Mouse (Mus musculus) CH12.LX (cell line): ENCODE data around the gene Hist1h4c. TPM values are rescaled to one million over a fixed set of nuclear protein-coding genes. Genes with fewer than 3 reads are reported as not detected.
"Not testable (repeated sequence)": the region's sequence is repeated elsewhere in the genome, so short reads cannot be mapped to it uniquely, and the experiment has no call there.

Experiments used
- DNase-seq: peaks from one replicate; pipeline ENCODE4 v3.0.0-alpha.2; 2013; ENCODE audit errors: extremely low read depth
- H3K27ac ChIP-seq: 2 replicates; pipeline ENCODE4 v1.5.1; 2012; ENCODE audit warnings: low read depth, mild to moderate bottlenecking, control low read depth, moderate library complexity; ENCODE audit not compliant: insufficient read depth
- H3K27me3 ChIP-seq: replicated peaks from 2 replicates; pipeline ENCODE3; 2012; ENCODE audit warnings: inconsistent platforms
- H3K36me3 ChIP-seq, 2 experiments: replicated peaks in 1 of 2; 2 replicates each; pipeline versions ENCODE3 to v1.6.1; 2012; ENCODE audit warnings: inconsistent platforms in 1 of 2, low read length in 1 of 2, mild to moderate bottlenecking in 1 of 2, mixed read lengths in 1 of 2, moderate library complexity in 1 of 2; ENCODE audit not compliant: control insufficient read depth in 1 of 2, insufficient read depth in 1 of 2
- H3K4me1 ChIP-seq, 2 experiments: 2 replicates each; pipeline ENCODE4 v1.6.1; 2012; ENCODE audit warnings: inconsistent platforms in 1 of 2, moderate library complexity in 1 of 2; ENCODE audit not compliant: insufficient read depth in 2 of 2, control insufficient read depth in 1 of 2
- H3K4me2 ChIP-seq: 2 replicates; pipeline ENCODE4 v1.6.1; 2012; ENCODE audit warnings: low read depth, mild to moderate bottlenecking, control low read depth; ENCODE audit not compliant: poor library complexity, insufficient read depth, severe bottlenecking
- H3K4me3 ChIP-seq, 3 experiments: fragments of 150-350 bp in 1 of 3; sonication (generic) in 1 of 3; replicated peaks in 1 of 3; 2 replicates each; pipeline versions ENCODE3 to v1.5.1; 2011 to 2012; ENCODE audit warnings: low read depth in 2 of 3, low read length in 2 of 3, mild to moderate bottlenecking in 2 of 3, moderate library complexity in 2 of 3, control low read depth in 1 of 3, improper control_type of control experiment in 1 of 3, inconsistent platforms in 1 of 3, mixed read lengths in 1 of 3; ENCODE audit not compliant: poor library complexity in 1 of 3
- H3K79me2 ChIP-seq: replicated peaks from 2 replicates; pipeline ENCODE4 v1.6.1; 2012; ENCODE audit warnings: mild to moderate bottlenecking, moderate library complexity; ENCODE audit not compliant: control insufficient read depth, poor library complexity, insufficient read depth, severe bottlenecking; ENCODE audit errors: extremely low read depth
- H3K9ac ChIP-seq: 2 replicates; pipeline ENCODE4 v1.6.1; 2012; ENCODE audit warnings: low read depth, mild to moderate bottlenecking, control low read depth, moderate library complexity; ENCODE audit not compliant: insufficient read depth
- H3K9me3 ChIP-seq: replicated peaks from 2 replicates; pipeline ENCODE3; 2012; ENCODE audit warnings: low read length, inconsistent platforms, mixed read lengths
- CHD1 ChIP-seq: IDR thresholded peaks from 2 replicates; pipeline ENCODE4 v1.6.1; 2012; ENCODE audit warnings: low read depth, low read length, improper control_type of control experiment, inconsistent platforms
- CHD2 ChIP-seq: IDR thresholded peaks from 2 replicates; pipeline ENCODE4 v1.6.1; 2011; ENCODE audit warnings: low read length, improper control_type of control experiment
- EP300 ChIP-seq: IDR thresholded peaks from 2 replicates; pipeline ENCODE4 v1.6.1; 2011; ENCODE audit warnings: low read length, improper control_type of control experiment
- ETS1 ChIP-seq: conservative IDR thresholded peaks from 2 replicates; pipeline ENCODE4 v1.6.1; 2012; ENCODE audit warnings: low read depth, mild to moderate bottlenecking, inconsistent platforms, low read length, improper control_type of control experiment, moderate library complexity
- HCFC1 ChIP-seq: IDR thresholded peaks from 2 replicates; pipeline ENCODE4 v1.6.1; 2012; ENCODE audit warnings: low read depth, mild to moderate bottlenecking, inconsistent platforms, low read length, improper control_type of control experiment
- IRF4 ChIP-seq: IDR thresholded peaks from 2 replicates; pipeline ENCODE4 v1.6.1; 2014; ENCODE audit warnings: low read depth, mild to moderate bottlenecking, inconsistent platforms, low read length, improper control_type of control experiment
- JUND ChIP-seq: conservative IDR thresholded peaks from 2 replicates; pipeline ENCODE4 v1.6.1; 2011; ENCODE audit warnings: low read depth, low read length, improper control_type of control experiment
- KAT2A ChIP-seq: IDR thresholded peaks from 2 replicates; pipeline ENCODE4 v1.6.1; 2012; ENCODE audit warnings: low read length, improper control_type of control experiment, inconsistent platforms; ENCODE audit not compliant: insufficient replicate concordance
- MAZ ChIP-seq: IDR thresholded peaks from 2 replicates; pipeline ENCODE4 v1.6.1; 2012; ENCODE audit warnings: low read depth, mild to moderate bottlenecking, inconsistent platforms, low read length, improper control_type of control experiment, moderate library complexity
- MXI1 ChIP-seq: IDR thresholded peaks from 2 replicates; pipeline ENCODE4 v1.6.1; 2011; ENCODE audit warnings: mild to moderate bottlenecking, low read depth, low read length, improper control_type of control experiment
- NELFE ChIP-seq: IDR thresholded peaks from 2 replicates; pipeline ENCODE4 v1.6.1; 2011; ENCODE audit warnings: low read depth, low read length, improper control_type of control experiment
- RCOR1 ChIP-seq: conservative IDR thresholded peaks from 2 replicates; pipeline ENCODE4 v1.6.1; 2012; ENCODE audit warnings: low read depth, mild to moderate bottlenecking, inconsistent platforms, low read length, improper control_type of control experiment
- SIN3A ChIP-seq: IDR thresholded peaks from 2 replicates; pipeline ENCODE4 v1.6.1; 2012; ENCODE audit warnings: low read length, improper control_type of control experiment, inconsistent platforms
- TCF12 ChIP-seq: IDR thresholded peaks from 2 replicates; pipeline ENCODE4 v1.6.1; 2014; ENCODE audit warnings: low read depth, mild to moderate bottlenecking, inconsistent platforms, low read length, improper control_type of control experiment
- UBTF ChIP-seq: IDR thresholded peaks from 2 replicates; pipeline ENCODE4 v1.6.1; 2012; ENCODE audit warnings: low read depth, mild to moderate bottlenecking, inconsistent platforms, low read length, improper control_type of control experiment, moderate library complexity
- ZKSCAN1 ChIP-seq: IDR thresholded peaks from 2 replicates; pipeline ENCODE4 v1.6.1; 2012; ENCODE audit warnings: low read depth, inconsistent platforms, low read length, improper control_type of control experiment, borderline replicate concordance
- ZMIZ1 ChIP-seq: IDR thresholded peaks from 2 replicates; pipeline ENCODE4 v1.6.1; 2012; ENCODE audit warnings: low read depth, mild to moderate bottlenecking, inconsistent platforms, low read length, improper control_type of control experiment
- dilution Hi-C: fragments of 300-500 bp; cut with MboI; formaldehyde crosslinking; loops from 2 replicates; pipeline ENCODE4 v1.14.3; 2020; ENCODE audit warnings: low sequenced_read_pairs; ENCODE audit not compliant: extremely low pct_unique_long_range_greater_than_20kb, extremely low pct_ligation_motif_present
- in situ Hi-C: fragments of 300-500 bp; cut with MboI; formaldehyde crosslinking; loops from 3 replicates; pipeline ENCODE4 v1.14.3; 2019; ENCODE audit warnings: low sequenced_read_pairs, low pct_ligation_motif_present, low pct_unique_long_range_greater_than_20kb, mixed read lengths
- polyA plus RNA-seq: library from polyadenylated mRNA; unstranded; fragments of >175 nt; gene quantifications from 2 replicates; pipeline ENCODE4 v1.2.1, GENCODE M21; 2012; ENCODE audit warnings: low read depth; ENCODE audit not compliant: insufficient read length
- total RNA-seq, 2 experiments: library from RNA; depleted of rRNA; stranded (reverse); fragments of 300-350 nt in 1 of 2; fragments of >200 nt in 1 of 2; gene quantifications; 2 replicates each; pipeline ENCODE4 v1.2.3; 2012 to 2014

Hist1h4c gene
- total and polyA plus RNA-seq, 3 experiments = 1.2 to 1,374 (median 6.9) TPM

- no peak for DNase-seq
- Histone ChIP-seq H3K27me3 (no peaks in the 10 kb centered on the region), H3K9me3 (no peaks in the 10 kb centered on the region), H3K4me2 (no peak overlapping the region), H3K79me2 (no peaks in the 10 kb centered on the region), H3K36me3 (no peaks in the 10 kb centered on the region), H3K27ac (no peak overlapping the region), H3K9ac (no peak overlapping the region), H3K4me1 (no peaks in the 10 kb centered on the region), H3K4me3 (no peak overlapping the region)
- dilution Hi-C loops (no loop called here), in situ Hi-C loops (loop anchor here (10.0 kb wide), 1 partner anchor 89 kb away; no protein-coding TSS in a partner anchor)
- TF ChIP-seq HCFC1 = no peak
- TF ChIP-seq IRF4 = no peak
- TF ChIP-seq JUND = no peak
- TF ChIP-seq UBTF = no peak
- TF ChIP-seq ZMIZ1 = no peak
- TF ChIP-seq MXI1 = no peak
- TF ChIP-seq SIN3A = no peak
- no peak for TF ChIP-seq NELFE
- no peak for TF ChIP-seq MAZ
- no peak for TF ChIP-seq CHD1
- no peak for TF ChIP-seq ZKSCAN1
- TF ChIP-seq ETS1 = no peak
- no peak for TF ChIP-seq EP300
- TF ChIP-seq TCF12 = no peak
- no peak for TF ChIP-seq KAT2A
These were observed 26.0 kb upstream of the Hist1h4c start for GRCm38 (mm10) chr13:23724239-23724638.

GRCm38 (mm10) chr13:23717593-23718245 is 19.5 kb upstream of the Hist1h4c start:
- dilution Hi-C loops, in situ Hi-C loops, H3K9me3 ChIP-seq, DNase-seq, H3K9ac ChIP-seq, H3K4me1 ChIP-seq, H3K79me2 ChIP-seq, H3K27me3 ChIP-seq, H3K27ac ChIP-seq, H3K4me3 ChIP-seq, H3K36me3 ChIP-seq, H3K4me2 ChIP-seq: not testable (repeated sequence)

GRCm38 (mm10) chr13:23717176-23717575 is 18.9 kb upstream of the Hist1h4c start:
- Histone ChIP-seq H3K4me3 (no peak overlapping the region), H3K79me2 (no peaks in the 10 kb centered on the region), H3K9me3 (no peaks in the 10 kb centered on the region), H3K36me3 (no peaks in the 10 kb centered on the region), H3K4me2 (no peak overlapping the region), H3K9ac (no peak overlapping the region), H3K4me1 (peaks cover 0 to 3% of the 10 kb centered on the region in 2 experiments; a peak in 1 of 4 replicates), H3K27me3 (no peaks in the 10 kb centered on the region), H3K27ac (no peak overlapping the region)
- no peak for DNase-seq
- TF ChIP-seq CHD2 = no peak
- no peak for TF ChIP-seq RCOR1
- in situ Hi-C loops = no loop called here
- dilution Hi-C loops = no loop called here
